Mouse (Mus musculus) ES-Bruce4 (cell line): ENCODE results near the gene Bdkrb1.

Experiments
- CTCF ChIP-seq: IDR thresholded peaks from one replicate; pipeline ENCODE4 v1.8.1; 2011; ENCODE audit warnings: low read depth, low read length
- EP300 ChIP-seq: IDR thresholded peaks from 2 replicates; pipeline ENCODE4 v1.6.1; 2011; ENCODE audit warnings: low read depth, low read length; ENCODE audit not compliant: insufficient read depth
- POLR2A ChIP-seq: IDR thresholded peaks from one replicate; pipeline ENCODE4 v1.8.1; 2011; ENCODE audit warnings: low read length; ENCODE audit not compliant: insufficient read depth

DNA sequence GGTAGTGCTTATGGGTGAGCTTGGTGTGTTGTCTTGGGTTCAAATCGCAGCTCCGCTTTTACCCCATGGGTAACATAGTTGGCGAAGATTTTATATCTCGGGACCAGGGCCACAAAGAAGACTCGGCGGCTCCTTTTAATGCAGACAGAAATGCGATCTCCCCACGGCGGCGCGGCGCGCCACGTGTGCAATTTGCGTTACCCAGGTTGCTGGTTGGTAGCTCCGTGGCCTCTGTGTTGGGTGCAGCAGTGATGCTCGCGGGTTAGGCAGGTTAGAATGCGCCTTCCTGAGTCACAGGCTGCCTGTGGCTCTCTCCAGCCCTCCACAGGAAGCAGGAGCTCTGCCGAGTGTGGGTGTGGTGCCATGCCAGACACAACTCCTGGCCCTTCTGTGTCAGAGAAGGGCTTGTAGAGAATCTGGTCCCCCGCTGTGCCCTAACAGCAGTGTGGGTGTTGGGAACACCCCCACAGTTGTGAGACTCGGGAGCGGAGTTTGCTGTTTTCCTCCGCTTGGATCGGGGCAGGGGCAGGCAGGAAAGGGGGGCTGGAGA is 39.1 kb upstream of the Bdkrb1 start:
- TF ChIP-seq CTCF (no peak), POLR2A (no peak), EP300 (no peak)
